Comparison of ENCODE assay signal across 8 mouse cellular contexts in the genomic region with DNA sequence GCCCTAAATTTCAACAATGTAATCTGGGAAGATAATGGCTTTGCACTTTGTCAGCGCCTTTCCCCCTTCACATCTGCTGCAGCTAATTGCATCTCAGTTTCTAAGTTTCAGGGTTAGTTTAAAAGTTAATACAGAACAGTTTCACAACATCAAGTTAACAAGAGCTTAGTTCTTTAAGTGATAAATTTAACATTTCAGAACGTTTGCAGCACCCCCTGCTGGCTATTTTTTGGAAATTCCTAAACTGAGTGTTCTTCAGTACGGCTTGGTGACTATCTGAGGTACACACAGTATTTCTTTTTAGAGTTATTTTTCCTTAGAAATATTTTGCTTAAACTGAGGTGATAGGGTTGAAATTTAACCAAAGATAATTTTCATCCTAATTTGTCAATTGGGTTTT.
DNase-seq lines count a peak whose midpoint lies in the region; ATAC-seq and TF ChIP-seq lines count a peak whose summit lies in the region.

No protein-coding gene starts in this region.

- H3K9me3 ChIP-seq in heart, postnatal 0 days (replicated peaks; ENCODE audit: control insufficient read depth, low read length) = no peaks in the 10 kb centered on the region
- no peaks in the 10 kb centered on the region for H3K9me3 ChIP-seq in heart, embryonic 10.5 days
- H3K9me3 ChIP-seq in kidney, postnatal 0 days (replicated peaks; ENCODE audit: low read length) = no peaks in the 10 kb centered on the region

- peaks cover 17% of the 10 kb centered on the region for H3K36me3 ChIP-seq in heart, postnatal 0 days (replicated peaks; ENCODE audit: control insufficient read depth, insufficient read depth, low read length)
- peaks cover 14% of the 10 kb centered on the region for H3K36me3 ChIP-seq in heart, embryonic 10.5 days
- H3K36me3 ChIP-seq in kidney, postnatal 0 days (ENCODE audit: insufficient read depth, low read length) = no peaks in the 10 kb centered on the region

- no peak for ATAC-seq in heart, postnatal 0 days (ENCODE audit: insufficient read depth, low read depth)
- ATAC-seq in kidney, postnatal 0 days (replicated peaks; ENCODE audit: low FRiP score, low read depth) = no peak

- no peak overlapping the region for H3K9ac ChIP-seq in heart, postnatal 0 days (replicated peaks; ENCODE audit: low read depth, low read length)
- no peak overlapping the region for H3K9ac ChIP-seq in kidney, postnatal 0 days (ENCODE audit: low read depth, low read length)

- no peak overlapping the region for H3K4me2 ChIP-seq in heart, postnatal 0 days (ENCODE audit: low read depth, low read length)
- no peak overlapping the region for H3K4me2 ChIP-seq in kidney, postnatal 0 days (ENCODE audit: low read length)

- no peaks in the 10 kb centered on the region for H3K27me3 ChIP-seq in heart, postnatal 0 days (ENCODE audit: control insufficient read depth, insufficient read depth, low read length)
- no peaks in the 10 kb centered on the region for H3K27me3 ChIP-seq in heart, embryonic 10.5 days (ENCODE audit: insufficient read depth, poor library complexity, severe bottlenecking)
- no peaks in the 10 kb centered on the region for H3K27me3 ChIP-seq in kidney, postnatal 0 days (ENCODE audit: insufficient read depth, low read length)

- TF ChIP-seq EP300 in heart, postnatal 0 days (IDR thresholded peaks at IDR 0.05; ENCODE audit: low read depth) = no peak

- peaks cover 6% of the 10 kb centered on the region; the same call in 1 of the 2 replicates for H3K4me1 ChIP-seq in heart, postnatal 0 days (ENCODE audit: control insufficient read depth, insufficient read depth)
- peaks cover 16% of the 10 kb centered on the region for H3K4me1 ChIP-seq in heart, embryonic 10.5 days
- no peaks in the 10 kb centered on the region for H3K4me1 ChIP-seq in kidney, postnatal 0 days (replicated peaks; ENCODE audit: insufficient read depth, low read length)

- H3K27ac ChIP-seq in heart, postnatal 0 days (ENCODE audit: low read depth) = no peak overlapping the region
- no peak overlapping the region for H3K27ac ChIP-seq in heart, embryonic 10.5 days
- no peak overlapping the region for H3K27ac ChIP-seq in kidney, postnatal 0 days

- peak; percentile 30 for DNase-seq in heart, postnatal 0 days (ENCODE audit: low spot score)
- no peak for DNase-seq in heart, embryonic 10.5 days (ENCODE audit: low spot score)
- peak; percentile 64 for DNase-seq in urinary bladder, postnatal 14 days (ENCODE audit: low spot score)
- DNase-seq in urinary bladder, postnatal 10 days (ENCODE audit: low spot score) = no peak
- peak; percentile 25 for DNase-seq in cerebellum, adult 9-11 months
- DNase-seq in kidney, postnatal 0 days (ENCODE audit: low spot score) = peak; percentile 58
- peak; percentile 39 for DNase-seq in mesoderm, embryonic 11.5 days (ENCODE audit: low read depth, low spot score)
- DNase-seq in urinary bladder, adult 2 months (ENCODE audit: low spot score) = no peak

- WGBS in heart, postnatal 0 days = 34% methylated on average over 3 of the region's 3 CpGs
- 39% methylated on average over 3 of the region's 3 CpGs for WGBS in heart, embryonic 10.5 days
- 36% methylated on average over 3 of the region's 3 CpGs for WGBS in kidney, postnatal 0 days

- peak; percentile 48 for TF ChIP-seq CTCF in heart, postnatal 0 days (IDR thresholded peaks at IDR 0.05; ENCODE audit: low read depth)
- TF ChIP-seq CTCF in kidney, postnatal 0 days (IDR thresholded peaks at IDR 0.05; ENCODE audit: low read depth) = peak; percentile 73

- H3K4me3 ChIP-seq in heart, postnatal 0 days (ENCODE audit: low read depth, low read length) = no peak overlapping the region
- H3K4me3 ChIP-seq in heart, embryonic 10.5 days = no peak overlapping the region
- no peak overlapping the region for H3K4me3 ChIP-seq in kidney, postnatal 0 days (replicated peaks; ENCODE audit: low read depth, low read length)

Comparison
In these comparisons a context has a peak if more than half of its experiments do, and no peak if none do; other contexts are left out.
1. DNase-seq: peak in heart, postnatal 0 days (single experiment), urinary bladder, postnatal 14 days (single experiment), cerebellum, adult 9-11 months (single experiment), kidney, postnatal 0 days (single experiment) and mesoderm, embryonic 11.5 days (single experiment); none in heart, embryonic 10.5 days (single experiment), urinary bladder, postnatal 10 days (single experiment) and urinary bladder, adult 2 months (single experiment).